Mouse (Mus musculus) CH12.LX (cell line): ENCODE data around the gene Pgm5. TPM values are rescaled to one million over a fixed set of nuclear protein-coding genes. Genes with fewer than 3 reads are reported as not detected.

Experiments used
- DNase-seq: peaks from one replicate; pipeline ENCODE4 v3.0.0-alpha.2; 2013; ENCODE audit errors: extremely low read depth
- H3K27ac ChIP-seq: 2 replicates; pipeline ENCODE4 v1.5.1; 2012; ENCODE audit warnings: low read depth, mild to moderate bottlenecking, control low read depth, moderate library complexity; ENCODE audit not compliant: insufficient read depth
- H3K27me3 ChIP-seq: replicated peaks from 2 replicates; pipeline ENCODE3; 2012; ENCODE audit warnings: inconsistent platforms
- H3K36me3 ChIP-seq, 2 experiments: replicated peaks in 1 of 2; 2 replicates each; pipeline versions ENCODE3 to v1.6.1; 2012; ENCODE audit warnings: inconsistent platforms in 1 of 2, low read length in 1 of 2, mild to moderate bottlenecking in 1 of 2, mixed read lengths in 1 of 2, moderate library complexity in 1 of 2; ENCODE audit not compliant: control insufficient read depth in 1 of 2, insufficient read depth in 1 of 2
- H3K4me1 ChIP-seq, 2 experiments: 2 replicates each; pipeline ENCODE4 v1.6.1; 2012; ENCODE audit warnings: inconsistent platforms in 1 of 2, moderate library complexity in 1 of 2; ENCODE audit not compliant: insufficient read depth in 2 of 2, control insufficient read depth in 1 of 2
- H3K4me2 ChIP-seq: 2 replicates; pipeline ENCODE4 v1.6.1; 2012; ENCODE audit warnings: low read depth, mild to moderate bottlenecking, control low read depth; ENCODE audit not compliant: poor library complexity, insufficient read depth, severe bottlenecking
- H3K4me3 ChIP-seq, 3 experiments: fragments of 150-350 bp in 1 of 3; sonication (generic) in 1 of 3; replicated peaks in 1 of 3; 2 replicates each; pipeline versions ENCODE3 to v1.5.1; 2011 to 2012; ENCODE audit warnings: low read depth in 2 of 3, low read length in 2 of 3, mild to moderate bottlenecking in 2 of 3, moderate library complexity in 2 of 3, control low read depth in 1 of 3, improper control_type of control experiment in 1 of 3, inconsistent platforms in 1 of 3, mixed read lengths in 1 of 3; ENCODE audit not compliant: poor library complexity in 1 of 3
- H3K79me2 ChIP-seq: replicated peaks from 2 replicates; pipeline ENCODE4 v1.6.1; 2012; ENCODE audit warnings: mild to moderate bottlenecking, moderate library complexity; ENCODE audit not compliant: control insufficient read depth, poor library complexity, insufficient read depth, severe bottlenecking; ENCODE audit errors: extremely low read depth
- H3K9ac ChIP-seq: 2 replicates; pipeline ENCODE4 v1.6.1; 2012; ENCODE audit warnings: low read depth, mild to moderate bottlenecking, control low read depth, moderate library complexity; ENCODE audit not compliant: insufficient read depth
- H3K9me3 ChIP-seq: replicated peaks from 2 replicates; pipeline ENCODE3; 2012; ENCODE audit warnings: low read length, inconsistent platforms, mixed read lengths
- BHLHE40 ChIP-seq: IDR thresholded peaks from 2 replicates; pipeline ENCODE4 v1.6.1; 2011; ENCODE audit warnings: mild to moderate bottlenecking, low read depth, low read length, improper control_type of control experiment
- CHD1 ChIP-seq: IDR thresholded peaks from 2 replicates; pipeline ENCODE4 v1.6.1; 2012; ENCODE audit warnings: low read depth, low read length, improper control_type of control experiment, inconsistent platforms
- CTCF ChIP-seq, 2 experiments: IDR thresholded peaks in 1 of 2; conservative IDR thresholded peaks in 1 of 2; 2 replicates each; pipeline ENCODE4 v1.5.1; 2011 to 2012; ENCODE audit warnings: low read depth in 2 of 2, low read length in 2 of 2, improper control_type of control experiment in 1 of 2, inconsistent platforms in 1 of 2, mild to moderate bottlenecking in 1 of 2, moderate library complexity in 1 of 2
- EP300 ChIP-seq: IDR thresholded peaks from 2 replicates; pipeline ENCODE4 v1.6.1; 2011; ENCODE audit warnings: low read length, improper control_type of control experiment
- ETS1 ChIP-seq: conservative IDR thresholded peaks from 2 replicates; pipeline ENCODE4 v1.6.1; 2012; ENCODE audit warnings: low read depth, mild to moderate bottlenecking, inconsistent platforms, low read length, improper control_type of control experiment, moderate library complexity
- HCFC1 ChIP-seq: IDR thresholded peaks from 2 replicates; pipeline ENCODE4 v1.6.1; 2012; ENCODE audit warnings: low read depth, mild to moderate bottlenecking, inconsistent platforms, low read length, improper control_type of control experiment
- IRF4 ChIP-seq: IDR thresholded peaks from 2 replicates; pipeline ENCODE4 v1.6.1; 2014; ENCODE audit warnings: low read depth, mild to moderate bottlenecking, inconsistent platforms, low read length, improper control_type of control experiment
- JUND ChIP-seq: conservative IDR thresholded peaks from 2 replicates; pipeline ENCODE4 v1.6.1; 2011; ENCODE audit warnings: low read depth, low read length, improper control_type of control experiment
- KAT2A ChIP-seq: IDR thresholded peaks from 2 replicates; pipeline ENCODE4 v1.6.1; 2012; ENCODE audit warnings: low read length, improper control_type of control experiment, inconsistent platforms; ENCODE audit not compliant: insufficient replicate concordance
- MAX ChIP-seq: IDR thresholded peaks from 2 replicates; pipeline ENCODE4 v1.6.1; 2011; ENCODE audit warnings: low read length, improper control_type of control experiment
- MAZ ChIP-seq: IDR thresholded peaks from 2 replicates; pipeline ENCODE4 v1.6.1; 2012; ENCODE audit warnings: low read depth, mild to moderate bottlenecking, inconsistent platforms, low read length, improper control_type of control experiment, moderate library complexity
- MEF2A ChIP-seq: IDR thresholded peaks from 2 replicates; pipeline ENCODE4 v1.6.1; 2014; ENCODE audit warnings: low read depth, mild to moderate bottlenecking, inconsistent platforms, low read length, improper control_type of control experiment, borderline replicate concordance
- NELFE ChIP-seq: IDR thresholded peaks from 2 replicates; pipeline ENCODE4 v1.6.1; 2011; ENCODE audit warnings: low read depth, low read length, improper control_type of control experiment
- POLR2AphosphoS2 ChIP-seq: IDR thresholded peaks from 2 replicates; pipeline ENCODE4 v1.6.1; 2011; ENCODE audit warnings: low read depth, low read length, improper control_type of control experiment
- RAD21 ChIP-seq: IDR thresholded peaks from 2 replicates; pipeline ENCODE4 v1.6.1; 2011; ENCODE audit warnings: low read depth, mild to moderate bottlenecking, low read length, improper control_type of control experiment, moderate library complexity
- SIN3A ChIP-seq: IDR thresholded peaks from 2 replicates; pipeline ENCODE4 v1.6.1; 2012; ENCODE audit warnings: low read length, improper control_type of control experiment, inconsistent platforms
- TBP ChIP-seq: conservative IDR thresholded peaks from 2 replicates; pipeline ENCODE4 v1.6.1; 2011; ENCODE audit warnings: low read depth, low read length, improper control_type of control experiment
- USF1 ChIP-seq: IDR thresholded peaks from 2 replicates; pipeline ENCODE4 v1.6.1; 2014; ENCODE audit warnings: low read depth, mild to moderate bottlenecking, inconsistent platforms, low read length, improper control_type of control experiment
- USF2 ChIP-seq: conservative IDR thresholded peaks from 2 replicates; pipeline ENCODE4 v1.6.1; 2011; ENCODE audit warnings: low read depth, low read length, improper control_type of control experiment
- ZC3H11A ChIP-seq: IDR thresholded peaks from 2 replicates; pipeline ENCODE4 v1.6.1; 2012; ENCODE audit warnings: low read depth, mild to moderate bottlenecking, inconsistent platforms, low read length, improper control_type of control experiment
- ZKSCAN1 ChIP-seq: IDR thresholded peaks from 2 replicates; pipeline ENCODE4 v1.6.1; 2012; ENCODE audit warnings: low read depth, inconsistent platforms, low read length, improper control_type of control experiment, borderline replicate concordance
- ZMIZ1 ChIP-seq: IDR thresholded peaks from 2 replicates; pipeline ENCODE4 v1.6.1; 2012; ENCODE audit warnings: low read depth, mild to moderate bottlenecking, inconsistent platforms, low read length, improper control_type of control experiment
- ZNF384 ChIP-seq: IDR thresholded peaks from 2 replicates; pipeline ENCODE4 v1.6.1; 2012; ENCODE audit warnings: low read depth, low read length, improper control_type of control experiment, inconsistent platforms
- dilution Hi-C: fragments of 300-500 bp; cut with MboI; formaldehyde crosslinking; loops from 2 replicates; pipeline ENCODE4 v1.14.3; 2020; ENCODE audit warnings: low sequenced_read_pairs; ENCODE audit not compliant: extremely low pct_unique_long_range_greater_than_20kb, extremely low pct_ligation_motif_present
- in situ Hi-C: fragments of 300-500 bp; cut with MboI; formaldehyde crosslinking; loops from 3 replicates; pipeline ENCODE4 v1.14.3; 2019; ENCODE audit warnings: low sequenced_read_pairs, low pct_ligation_motif_present, low pct_unique_long_range_greater_than_20kb, mixed read lengths
- polyA plus RNA-seq: library from polyadenylated mRNA; unstranded; fragments of >175 nt; gene quantifications from 2 replicates; pipeline ENCODE4 v1.2.1, GENCODE M21; 2012; ENCODE audit warnings: low read depth; ENCODE audit not compliant: insufficient read length
- total RNA-seq, 2 experiments: library from RNA; depleted of rRNA; stranded (reverse); fragments of 300-350 nt in 1 of 2; fragments of >200 nt in 1 of 2; gene quantifications; 2 replicates each; pipeline ENCODE4 v1.2.3; 2012 to 2014

The Pgm5 gene
- total and polyA plus RNA-seq, 3 experiments, result not detected

GRCm38 (mm10) chr19:24692691-24693090, 169.0 kb downstream of the Pgm5 start:
- H3K4me1 ChIP-seq, result peaks cover 4 to 15% of the 10 kb centered on the region in 2 experiments; a peak in 3 of 4 replicates
- H3K4me2 ChIP-seq, result no peak overlapping the region
- H3K36me3 ChIP-seq, result no peaks in the 10 kb centered on the region
- no peak overlapping the region for H3K4me3 ChIP-seq
- no peak overlapping the region for H3K27ac ChIP-seq
- dilution Hi-C loops (no loop called here), in situ Hi-C loops (no loop called here)
- H3K79me2 ChIP-seq, result no peaks in the 10 kb centered on the region
- no peak for DNase-seq
- H3K27me3 ChIP-seq, result no peaks in the 10 kb centered on the region
- TF ChIP-seq USF2 (no peak), SIN3A (no peak), ZNF384 (no peak), IRF4 (no peak), CHD1 (no peak), EP300 (no peak), ZC3H11A (no peak), POLR2AphosphoS2 (no peak), MAZ (no peak), MAX (no peak), KAT2A (no peak), BHLHE40 (no peak), RAD21 (no peak), ZKSCAN1 (no peak), NELFE (no peak)
- TF ChIP-seq, all 38 proteins: peak for 0
- no peaks in the 10 kb centered on the region for H3K9me3 ChIP-seq
- H3K9ac ChIP-seq, result no peak overlapping the region

GRCm38 (mm10) chr19:24689531-24689930, 172.1 kb downstream of the Pgm5 start:
- Histone ChIP-seq H3K4me2 (no peak overlapping the region), H3K27ac (no peak overlapping the region), H3K36me3 (no peaks in the 10 kb centered on the region), H3K9me3 (no peaks in the 10 kb centered on the region), H3K27me3 (no peaks in the 10 kb centered on the region), H3K79me2 (no peaks in the 10 kb centered on the region), H3K4me1 (peaks cover 9 to 32% of the 10 kb centered on the region in 2 experiments)
- in situ Hi-C loops, result no loop called here
- no peak for DNase-seq
- no peak for TF ChIP-seq USF1
- no peak for TF ChIP-seq JUND
- no peak for TF ChIP-seq MEF2A
- no peak for TF ChIP-seq TBP
- TF ChIP-seq HCFC1, result no peak
- no peak for TF ChIP-seq ZNF384
- no peak for TF ChIP-seq SIN3A
- TF ChIP-seq ETS1, result no peak
- no peak for TF ChIP-seq ZMIZ1
- TF ChIP-seq ZC3H11A, result no peak
- TF ChIP-seq USF2, result no peak
- TF ChIP-seq BHLHE40, result no peak
- TF ChIP-seq CTCF (conservative IDR thresholded peaks at IDR 0.05 in 1 of 2, IDR thresholded peaks at IDR 0.05 in 1 of 2; ENCODE audit: low read depth in 2 of 2, low read length in 2 of 2), result no peak
- no peak for TF ChIP-seq EP300
- no peak for TF ChIP-seq NELFE
- TF ChIP-seq, all 38 proteins: peak for 0
- Histone ChIP-seq H3K4me3 (no peak overlapping the region), H3K9ac (no peak overlapping the region)
- dilution Hi-C loops, result no loop called here
